Mouse (Mus musculus) lung, adult 2 months (tissue): ENCODE measurements around the gene Tmem86a.

Source experiments
- CTCF ChIP-seq: fragments of 200-500 bp; IDR thresholded peaks from 2 replicates; pipeline ENCODE4 v1.5.1; 2011; ENCODE audit warnings: mild to moderate bottlenecking, low read length, control low read depth; ENCODE audit not compliant: insufficient read depth
- POLR2A ChIP-seq: fragments of 200-500 bp; IDR thresholded peaks from 2 replicates; pipeline ENCODE4 v1.6.1; 2011; ENCODE audit warnings: low read depth, mild to moderate bottlenecking, control low read depth, low read length, borderline replicate concordance; ENCODE audit errors: extremely low read depth

DNA sequence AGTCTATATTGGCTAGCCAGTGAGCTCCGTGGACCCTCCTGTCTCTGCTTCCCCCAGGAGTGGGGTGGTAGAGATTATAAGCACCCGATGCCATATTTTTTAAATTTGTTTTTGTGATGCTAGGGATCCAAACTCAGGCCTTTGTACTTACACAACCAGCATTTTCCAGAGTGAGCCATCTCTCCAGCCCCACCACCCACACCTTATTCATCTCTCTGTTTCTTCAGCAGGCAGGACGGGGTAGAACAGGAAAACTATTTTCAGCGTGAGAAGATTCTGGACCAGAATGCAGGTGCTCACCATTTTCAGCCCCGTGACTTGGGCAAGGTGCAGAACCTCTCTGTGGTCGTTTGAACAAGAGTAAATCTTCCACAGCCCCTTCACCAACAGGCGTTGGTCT, 48.9 kb downstream of the Tmem86a start:
- TF ChIP-seq CTCF (no peak), POLR2A (no peak)
